Mouse (Mus musculus) embryonic stem cell, embryonic (primary cell): ENCODE measurements around the gene Cyp2e1.
"Not testable (repeated sequence)": the region's sequence is repeated elsewhere in the genome, so short reads cannot be mapped to it uniquely, and the experiment has no call there.

Experiments
- CTCF ChIA-PET, 4 experiments: fragments of 300-600 bp in 2 of 4; fragments of 350-600 bp in 2 of 4; sonication (Branson Sonifier 250); formaldehyde crosslinking; loops; one replicate each; lab custom pipeline; 2022; ENCODE audit warnings: inconsistent platforms in 2 of 4; lab: Charles Lee
- POLR2A ChIA-PET, 4 experiments: fragments of 300-600 bp in 2 of 4; fragments of 350-600 bp in 2 of 4; sonication (Branson Sonifier 250); formaldehyde crosslinking; loops; one replicate each; lab custom pipeline; 2022; ENCODE audit warnings: antibody characterized with exemption in 4 of 4, inconsistent platforms in 1 of 4; lab: Charles Lee

The Cyp2e1 gene

DNA sequence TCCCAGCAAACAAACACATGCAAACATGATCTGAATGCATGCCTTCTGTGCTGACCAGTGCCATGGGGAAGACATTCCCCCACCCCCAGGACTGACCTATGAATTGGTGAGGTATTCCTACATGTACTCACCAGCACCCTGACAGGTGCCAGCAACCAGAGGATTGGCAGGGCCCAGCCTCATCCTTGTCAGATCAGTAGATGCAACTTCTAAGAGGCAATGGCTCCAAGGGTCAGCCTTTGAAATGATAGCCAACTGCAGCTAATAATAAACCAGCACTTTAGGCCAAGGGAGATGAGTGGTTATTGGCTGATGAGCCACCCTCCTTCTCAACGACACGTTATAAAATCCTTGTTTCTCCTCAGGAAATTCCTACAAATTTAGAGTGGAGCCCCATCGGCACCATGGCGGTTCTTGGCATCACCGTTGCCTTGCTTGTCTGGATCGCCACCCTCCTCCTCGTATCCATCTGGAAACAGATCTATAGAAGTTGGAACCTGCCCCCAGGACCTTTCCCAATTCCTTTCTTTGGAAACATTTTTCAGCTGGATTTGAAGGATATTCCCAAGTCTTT is at the start of gene Cyp2e1:
Gene Cyp2e1 (plus strand): TSS at position 293 of the 574 bp plus-strand sequence.
- ChIA-PET CTCF (no interaction called here), POLR2A (no interaction called here)

DNA sequence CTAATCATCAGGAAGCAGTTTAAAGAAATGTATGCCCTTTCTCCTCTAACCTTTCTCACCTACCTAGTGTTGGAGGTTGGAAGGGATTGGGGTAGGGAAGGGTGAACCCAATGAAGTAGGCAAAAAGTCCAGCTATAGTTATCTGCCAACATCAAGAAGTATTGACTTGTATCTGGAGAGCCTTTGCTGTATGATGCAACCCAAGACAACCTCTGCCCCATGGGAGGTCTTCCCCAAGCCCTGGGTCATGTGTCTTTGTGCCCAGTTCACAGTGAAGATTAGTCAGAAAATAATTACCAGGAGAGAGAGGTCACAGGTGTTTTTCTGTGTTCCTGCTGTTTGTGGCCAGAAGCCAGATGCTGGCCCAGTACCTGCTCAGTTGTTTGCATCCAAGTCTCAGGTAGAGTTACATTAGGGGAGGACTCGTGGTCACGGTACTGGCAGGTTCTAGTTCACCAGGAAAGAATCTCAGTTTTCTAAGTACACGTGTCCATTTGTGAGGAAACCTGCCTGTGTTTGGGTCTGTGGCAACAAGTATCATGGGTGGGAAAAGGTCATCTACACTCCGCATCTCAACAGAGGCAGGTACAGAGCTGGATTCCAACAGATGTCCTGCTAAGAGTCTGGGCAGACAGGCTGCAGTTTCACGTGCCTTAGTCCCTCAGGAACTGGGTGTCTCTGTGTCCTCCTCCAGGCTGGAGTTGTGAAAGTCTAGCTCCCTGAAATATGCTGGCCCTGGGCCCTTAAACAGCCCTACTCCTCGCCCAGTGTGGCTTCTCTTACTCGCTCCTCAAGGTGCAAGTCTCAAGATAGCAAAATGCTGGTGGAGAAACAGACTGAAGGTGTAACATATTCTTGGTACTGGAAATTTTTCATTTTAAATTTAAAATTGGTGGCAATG is 46.1 kb upstream of the Cyp2e1 start:
- CTCF ChIA-PET: interaction anchor here in 1 of 4 experiments (1.1 kb wide), 1 partner anchor 529 kb away, joined by 7 read pairs; no protein-coding TSS in a partner anchor
- POLR2A ChIA-PET: interaction anchor here in 1 of 4 experiments (0.6 kb wide), 1 partner anchor 42 kb away, joined by 3 read pairs; no protein-coding TSS in a partner anchor

DNA sequence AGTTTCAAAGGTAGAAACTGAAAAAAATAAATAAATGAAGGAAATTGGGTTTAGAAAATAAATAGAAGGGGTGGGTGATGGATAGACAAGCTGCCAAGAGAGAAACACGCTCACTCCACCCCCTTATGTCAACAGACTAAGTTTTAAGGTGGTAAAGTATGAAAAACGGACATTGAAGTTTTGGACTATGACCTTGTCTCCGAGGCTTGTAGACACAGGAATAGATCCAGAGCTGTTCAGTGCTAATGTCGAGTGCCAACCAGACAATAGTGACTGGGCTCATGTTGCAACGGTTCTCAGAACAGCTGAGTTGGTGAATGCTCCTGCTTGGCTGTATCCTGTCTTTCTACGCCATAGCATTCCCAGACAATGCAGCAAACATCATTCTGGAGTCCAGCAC is 42.4 kb upstream of the Cyp2e1 start:
- ChIA-PET POLR2A (no interaction called here), CTCF (no interaction called here)

DNA sequence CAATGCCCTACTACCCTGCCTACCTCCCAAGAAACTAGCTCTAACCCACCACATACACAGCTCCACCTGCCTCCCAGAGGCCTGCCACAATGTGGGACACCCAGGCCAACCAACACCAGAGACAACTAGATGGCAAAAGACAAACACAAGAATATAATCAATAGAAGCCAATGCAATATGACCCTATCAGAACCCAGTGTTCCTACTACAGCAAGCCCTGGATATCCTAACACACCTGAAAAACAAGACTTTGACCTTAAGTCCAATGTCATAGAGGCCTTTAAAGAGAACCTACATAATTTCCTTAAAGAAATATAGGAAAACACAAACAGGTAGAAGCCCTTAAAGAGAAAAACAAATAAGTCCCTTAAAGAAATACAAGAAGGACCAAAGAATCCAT is 38.0 kb upstream of the Cyp2e1 start:
- POLR2A ChIA-PET: no interaction called here
- CTCF ChIA-PET: no interaction called here

DNA sequence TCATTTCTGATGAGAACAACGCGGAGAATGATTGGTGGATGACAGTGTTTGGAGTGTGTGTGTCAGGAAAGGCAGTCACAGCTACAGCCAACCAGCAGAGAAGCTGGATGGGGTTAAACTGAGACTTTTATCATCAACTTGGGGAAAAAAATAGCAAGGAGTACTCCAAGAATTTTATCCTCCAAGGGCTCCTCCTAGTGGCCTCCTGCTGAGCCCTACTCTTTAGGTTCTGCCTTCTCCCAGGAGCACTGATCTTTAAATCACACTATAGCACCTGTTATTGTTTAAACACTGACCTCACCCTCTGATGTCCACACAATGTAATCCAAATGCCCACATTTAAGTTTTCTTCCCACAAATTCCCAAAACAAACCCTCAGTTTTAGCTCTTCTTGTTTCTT is 30.4 kb upstream of the Cyp2e1 start:
- CTCF ChIA-PET: no interaction called here
- POLR2A ChIA-PET: no interaction called here

DNA sequence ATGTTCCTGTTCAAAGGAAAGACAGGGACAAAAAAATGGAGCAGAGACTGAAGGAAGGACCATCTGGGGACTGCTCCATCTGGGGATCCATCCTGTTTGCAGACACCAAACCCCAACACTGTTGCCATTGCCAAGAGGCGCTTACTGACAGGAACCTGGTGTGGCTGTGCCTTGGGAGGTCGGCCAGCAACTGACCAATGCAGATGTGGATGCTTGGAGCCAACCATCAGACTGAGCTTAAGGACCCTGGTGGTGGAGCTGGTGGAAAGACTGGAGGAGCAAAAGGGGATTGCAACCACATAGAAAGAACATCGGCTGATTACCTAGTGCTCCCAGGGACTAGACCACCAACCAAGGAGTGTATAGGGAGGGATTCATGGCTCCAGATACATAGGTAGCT is 16.1 kb upstream of the Cyp2e1 start:
- CTCF ChIA-PET: no interaction called here

GRCm38 (mm10) chr7:140748116-140748826 is 15.3 kb upstream of the Cyp2e1 start:
- ChIA-PET CTCF (no interaction called here), POLR2A (no interaction called here)

More for the DNA sequence above, 16.1 kb upstream of the Cyp2e1 start:
- POLR2A ChIA-PET: no interaction called here

DNA sequence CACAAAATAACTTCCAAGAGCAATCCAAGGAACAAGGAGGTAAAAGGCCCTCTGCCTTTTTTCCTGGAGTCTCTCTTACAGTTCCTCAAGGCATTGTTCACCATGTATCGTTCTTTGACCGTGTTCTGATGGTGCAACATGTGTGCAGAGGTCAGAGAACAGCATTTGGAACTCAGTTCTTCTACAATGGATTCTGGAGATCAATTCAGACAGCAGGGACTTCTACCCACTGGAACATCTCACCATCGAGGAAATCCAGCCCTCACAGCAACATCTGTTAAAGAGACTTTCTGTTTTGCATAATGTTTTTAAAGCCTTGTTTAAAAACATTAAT is 14.7 kb upstream of the Cyp2e1 start:
- POLR2A ChIA-PET: no interaction called here
- CTCF ChIA-PET: no interaction called here

- ChIA-PET CTCF (no interaction called here), POLR2A (no interaction called here)
These were observed 9.0 kb upstream of the Cyp2e1 start for GRCm38 (mm10) chr7:140754556-140754955.

- CTCF ChIA-PET: no interaction called here
- POLR2A ChIA-PET: no interaction called here
These were observed 7.2 kb upstream of the Cyp2e1 start for GRCm38 (mm10) chr7:140756151-140756854.

- POLR2A ChIA-PET: no interaction called here
- CTCF ChIA-PET: no interaction called here
These were observed 2.9 kb upstream of the Cyp2e1 start for GRCm38 (mm10) chr7:140760647-140761046.

- CTCF ChIA-PET, POLR2A ChIA-PET: not testable (repeated sequence)
These were observed 1.9 kb downstream of the Cyp2e1 start for GRCm38 (mm10) chr7:140765391-140765790.

DNA sequence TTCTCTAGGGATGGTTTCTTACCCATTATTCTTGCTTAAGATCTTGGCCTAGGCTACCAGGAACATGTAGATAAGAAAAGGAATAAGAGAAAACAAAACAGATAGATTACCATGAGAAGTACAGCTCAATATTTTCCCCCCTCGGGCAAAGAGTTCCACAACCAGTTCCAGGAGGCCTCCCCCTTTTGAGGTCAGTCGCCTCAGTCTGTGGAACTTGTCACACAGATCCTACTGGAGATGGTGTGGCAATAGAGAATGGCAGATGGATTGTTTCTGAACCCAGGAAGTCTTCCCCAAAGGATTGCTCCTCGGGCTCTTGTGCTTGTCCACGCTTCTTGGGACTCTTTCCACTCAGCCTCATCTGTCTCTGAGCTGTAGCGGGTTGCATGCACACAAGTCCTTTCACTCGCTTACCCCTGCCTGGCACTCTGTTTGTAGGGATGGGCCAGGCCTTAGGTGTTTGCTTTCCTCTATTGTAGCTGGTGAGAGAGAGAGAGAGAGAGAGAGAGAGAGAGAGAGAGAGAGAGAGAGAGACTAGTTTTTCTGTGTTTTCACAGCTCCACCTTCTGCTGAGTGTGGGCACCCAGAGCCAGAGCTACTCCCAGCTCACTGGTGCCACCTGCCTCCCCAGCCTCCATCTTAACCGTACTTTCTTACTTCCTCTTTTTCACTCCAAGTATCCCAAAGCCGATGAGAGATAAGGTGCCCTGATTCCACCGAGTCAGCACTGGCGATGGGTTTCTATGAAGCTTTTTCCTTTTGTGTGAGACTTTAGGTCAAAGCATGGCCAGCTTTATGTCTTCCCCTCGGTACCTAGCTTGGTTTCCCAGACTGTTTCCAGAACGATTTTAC is 2.6 kb downstream of the Cyp2e1 start:
- ChIA-PET POLR2A (interaction anchor here in 1 of 4 experiments (0.6 kb wide), 1 partner anchor 724 kb away, joined by 3 read pairs; no protein-coding TSS in a partner anchor), CTCF (interaction anchor here in 2 of 4 experiments (0.6 to 1.3 kb wide), 3 partner anchors 578 to 904 kb away, joined by 5 to 6 read pairs (median 6); no protein-coding TSS in a partner anchor)

- POLR2A ChIA-PET: no interaction called here
These were observed 17.0 kb downstream of the Cyp2e1 start for GRCm38 (mm10) chr7:140780548-140780947.

DNA sequence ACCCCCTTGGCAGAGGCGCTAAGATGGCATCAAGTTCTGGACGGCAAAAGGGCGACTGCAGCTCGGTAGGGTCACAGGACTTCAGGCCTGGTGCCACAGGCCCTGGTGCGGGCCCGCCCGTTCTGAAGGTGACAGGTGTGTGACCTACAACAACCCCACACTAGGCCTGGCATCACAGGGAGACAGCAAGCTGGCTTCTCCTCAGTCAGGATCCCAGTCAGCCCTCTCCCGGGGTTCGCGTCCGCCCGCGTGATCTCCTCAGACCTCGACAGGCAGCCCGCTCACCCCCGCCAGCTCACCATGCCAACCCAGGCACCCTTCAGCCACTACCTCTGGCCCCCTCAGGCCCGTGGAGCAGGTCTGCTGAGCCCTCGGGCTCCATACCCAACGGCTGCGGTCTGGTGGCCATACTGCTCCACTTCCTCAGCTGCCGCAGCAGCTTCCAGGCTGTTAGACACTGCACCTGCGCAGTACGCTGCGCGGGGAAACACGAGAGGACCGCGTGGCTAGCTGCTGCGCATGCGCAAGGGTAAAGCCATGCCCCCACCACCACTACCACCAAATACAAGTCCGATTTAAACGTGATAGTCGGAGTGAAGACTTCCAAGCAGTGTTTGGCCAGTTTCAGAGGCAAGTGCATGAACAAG is 24.0 kb downstream of the Cyp2e1 start, which contains the start of gene Syce1:
Gene Syce1 (minus strand): TSS at position 447 of the 647 bp plus-strand sequence.
- ChIA-PET CTCF (interaction anchor here in 3 of 4 experiments (1.1 to 1.7 kb wide), 3 partner anchors 18 kb away, joined by 3 to 6 read pairs (median 4); no protein-coding TSS in a partner anchor), POLR2A (interaction anchor here in 1 of 4 experiments (0.6 to 1.6 kb wide), 3 partner anchors 18 to 1391 kb away, joined by 3 to 4 read pairs (median 3); no protein-coding TSS in a partner anchor)

More at GRCm38 (mm10) chr7:140780548-140780947, 17.0 kb downstream of the Cyp2e1 start:
- CTCF ChIA-PET: no interaction called here

DNA sequence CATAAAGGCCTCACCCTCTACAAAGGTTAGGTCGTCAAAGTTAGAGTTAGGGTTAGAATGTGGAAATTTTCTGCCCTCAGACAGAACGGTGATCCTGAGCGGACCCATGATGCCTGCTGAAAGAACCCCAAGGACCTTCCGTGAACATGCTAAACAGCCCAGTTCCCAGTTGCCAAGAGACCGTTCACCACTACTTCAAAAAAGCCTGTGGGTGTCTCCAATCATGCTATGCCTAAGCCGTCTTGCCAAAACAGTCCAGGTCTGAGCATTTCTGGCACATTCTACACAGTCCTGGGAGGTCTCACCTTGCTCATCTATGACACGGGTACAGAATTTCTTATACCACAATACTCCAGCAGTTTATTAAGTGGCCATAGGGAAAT is 24.5 kb downstream of the Cyp2e1 start:
- CTCF ChIA-PET: interaction anchor here in 2 of 4 experiments (1.1 to 1.7 kb wide), 2 partner anchors 18 kb away, joined by 4 to 6 read pairs; no protein-coding TSS in a partner anchor
- POLR2A ChIA-PET: interaction anchor here in 1 of 4 experiments (0.6 to 1.6 kb wide), 3 partner anchors 17 to 1391 kb away, joined by 3 to 4 read pairs (median 3); no protein-coding TSS in a partner anchor

GRCm38 (mm10) chr7:140793541-140793940 is 30.0 kb downstream of the Cyp2e1 start:
- ChIA-PET POLR2A (no interaction called here), CTCF (no interaction called here)
